Mouse (Mus musculus) heart, embryonic 11.5 days (tissue): ENCODE measurements around the gene Gm20388. TPM values are rescaled to one million over a fixed set of nuclear protein-coding genes. Genes with fewer than 3 reads are reported as not detected.
A peak's percentile ranks its signal among the peaks of the same experiment; 100 is the strongest.

Experiments used
- ATAC-seq: fragments of 200-750 bp; cut with Nextera tagmentation; replicated peaks from 2 replicates; pipeline ENCODE4 v1.8.0; 2017; ENCODE audit warnings: moderate library complexity; ENCODE audit not compliant: insufficient number of reproducible peaks, low FRiP score, low TSS enrichment
- H3K27ac ChIP-seq: fragments of 300-500 bp; sonication (generic); 2 replicates; pipeline ENCODE4 v1.5.1; 2014; ENCODE audit warnings: mild to moderate bottlenecking, low read depth, low read length
- H3K27me3 ChIP-seq: fragments of 300-500 bp; sonication (generic); 2 replicates; pipeline ENCODE4 v1.6.1; 2014; ENCODE audit warnings: mild to moderate bottlenecking, low read length, mixed read lengths; ENCODE audit not compliant: control insufficient read depth, insufficient read depth
- H3K36me3 ChIP-seq: fragments of 300-500 bp; sonication (generic); 2 replicates; pipeline ENCODE4 v1.6.1; 2014; ENCODE audit warnings: mild to moderate bottlenecking, low read length, moderate library complexity, mixed read lengths; ENCODE audit not compliant: control insufficient read depth, insufficient read depth
- H3K4me1 ChIP-seq: fragments of 300-500 bp; sonication (generic); 2 replicates; pipeline ENCODE4 v1.6.1; 2014; ENCODE audit warnings: low read length; ENCODE audit not compliant: control insufficient read depth, insufficient read depth
- H3K4me2 ChIP-seq: fragments of 300-500 bp; sonication (generic); 2 replicates; pipeline ENCODE4 v1.6.1; 2014; ENCODE audit warnings: mild to moderate bottlenecking, moderate library complexity
- H3K4me3 ChIP-seq: fragments of 300-500 bp; sonication (generic); 2 replicates; pipeline ENCODE4 v1.5.1; 2014; ENCODE audit warnings: low read depth, low read length
- H3K9ac ChIP-seq: fragments of 300-500 bp; sonication (generic); 2 replicates; pipeline ENCODE4 v1.6.1; 2014; ENCODE audit warnings: mild to moderate bottlenecking, low read depth, low read length, moderate library complexity
- H3K9me3 ChIP-seq: fragments of 300-500 bp; sonication (generic); replicated peaks from 2 replicates; pipeline ENCODE4 v1.6.1; 2016; ENCODE audit warnings: low read length; ENCODE audit not compliant: control insufficient read depth
- WGBS: fragments of 180-500 bp; shearing (Covaris S2); extraction: QIAGEN DNeasy Blood & Tissue Kit; methylation state at CpG from one replicate; pipeline ENCODE4 v1.1.7; 2014; ENCODE audit not compliant: insufficient replicate concordance; 5-methylcytosine and 5-hydroxymethylcytosine counted together
- polyA plus RNA-seq: library from polyadenylated mRNA; unstranded; fragments of >200 nt; fragmentation: Nextera tagmentation; extraction: Ambion mirVana; gene quantifications from 2 replicates; pipeline ENCODE4 v1.2.1, GENCODE M21; 2014

Gene Gm20388
- polyA plus RNA-seq, 1 experiment from 2014 or later: 6.4 TPM

DNA sequence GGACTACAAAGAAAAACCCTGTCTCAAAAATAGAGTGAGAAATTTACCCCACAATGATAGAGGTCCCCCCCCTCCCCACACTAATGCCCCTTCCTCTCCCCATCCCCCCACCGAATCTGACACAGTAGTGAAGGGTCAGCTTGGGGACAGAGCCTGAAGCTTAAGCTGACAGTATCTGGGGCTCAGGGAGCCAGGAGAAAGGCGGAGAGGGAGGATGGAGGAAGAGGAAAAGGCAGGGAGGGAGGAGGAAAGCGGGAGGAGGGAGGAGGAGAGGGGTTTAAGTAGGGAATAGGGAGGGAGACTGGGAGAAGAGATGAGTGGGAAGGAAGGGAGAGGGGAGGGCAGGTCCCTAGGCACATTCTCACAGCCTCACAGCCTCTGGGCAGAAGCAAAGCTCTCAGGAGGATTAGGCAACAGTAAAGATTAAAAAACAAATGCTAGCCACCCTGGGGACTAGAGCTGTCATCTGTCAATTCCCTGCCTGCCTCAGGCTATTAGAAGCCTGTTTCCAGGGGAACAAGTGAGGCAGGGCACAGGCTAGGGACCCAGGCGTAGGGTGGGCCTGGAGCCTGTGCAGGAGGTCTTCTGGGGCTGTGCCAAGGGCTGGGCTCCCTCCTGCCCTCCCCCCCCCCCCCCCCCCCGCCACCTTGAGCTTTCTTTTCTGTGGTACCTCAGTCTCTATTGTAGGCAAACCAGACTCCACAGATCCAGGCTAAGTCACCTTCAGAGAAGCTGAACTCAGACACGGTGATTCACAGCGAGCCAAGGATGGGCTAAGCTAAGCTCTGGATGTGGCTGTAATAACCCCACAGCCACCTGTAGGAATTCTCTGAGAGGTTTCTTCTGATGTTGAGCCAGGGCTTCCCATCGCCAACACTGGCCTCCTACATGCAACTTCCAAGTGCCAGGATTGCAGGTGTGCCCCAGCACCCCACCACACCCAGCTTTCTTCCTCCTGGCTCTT lies 706.3 kb downstream of the Gm20388 start:
- peaks cover 29% of the 10 kb centered on the region for H3K4me1 ChIP-seq
- no peaks in the 10 kb centered on the region for H3K36me3 ChIP-seq
- no peak overlapping the region for H3K27ac ChIP-seq
- H3K9me3 ChIP-seq: no peaks in the 10 kb centered on the region
- no peaks in the 10 kb centered on the region for H3K27me3 ChIP-seq
- WGBS: 38% methylated on average over 7 of the region's 8 CpGs
- ATAC-seq: peak; percentile 27; the same call in 1 of the 2 replicates
- no peak overlapping the region for H3K9ac ChIP-seq
- no peak overlapping the region for H3K4me3 ChIP-seq
- H3K4me2 ChIP-seq: no peak overlapping the region

DNA sequence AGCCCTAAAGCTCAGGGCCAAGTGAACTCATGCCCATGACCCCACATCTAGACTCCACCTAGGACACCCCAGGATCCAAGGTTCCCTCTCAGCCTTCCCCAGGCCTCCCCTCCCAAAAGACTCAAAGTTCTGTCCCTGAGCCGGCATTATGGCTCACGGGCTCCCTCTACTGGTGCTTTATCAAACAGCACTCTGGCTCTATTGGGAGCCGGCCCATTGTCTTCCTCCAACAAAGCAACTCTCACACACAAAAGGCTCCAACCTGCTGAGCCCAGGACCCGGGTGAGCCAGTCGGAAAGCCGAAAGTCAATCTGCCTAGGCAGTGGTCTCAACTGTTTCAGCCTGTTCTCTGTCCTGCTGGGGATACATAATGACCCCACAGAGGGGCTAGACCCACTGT lies 707.5 kb downstream of the Gm20388 start:
- Histone ChIP-seq H3K4me2 (no peak overlapping the region), H3K4me1 (peaks cover 32% of the 10 kb centered on the region), H3K36me3 (no peaks in the 10 kb centered on the region), H3K9ac (no peak overlapping the region), H3K4me3 (no peak overlapping the region), H3K27ac (no peak overlapping the region), H3K9me3 (no peaks in the 10 kb centered on the region), H3K27me3 (no peaks in the 10 kb centered on the region)
- no peak for ATAC-seq
- WGBS: 2% methylated on average over 6 of the region's 6 CpGs

DNA sequence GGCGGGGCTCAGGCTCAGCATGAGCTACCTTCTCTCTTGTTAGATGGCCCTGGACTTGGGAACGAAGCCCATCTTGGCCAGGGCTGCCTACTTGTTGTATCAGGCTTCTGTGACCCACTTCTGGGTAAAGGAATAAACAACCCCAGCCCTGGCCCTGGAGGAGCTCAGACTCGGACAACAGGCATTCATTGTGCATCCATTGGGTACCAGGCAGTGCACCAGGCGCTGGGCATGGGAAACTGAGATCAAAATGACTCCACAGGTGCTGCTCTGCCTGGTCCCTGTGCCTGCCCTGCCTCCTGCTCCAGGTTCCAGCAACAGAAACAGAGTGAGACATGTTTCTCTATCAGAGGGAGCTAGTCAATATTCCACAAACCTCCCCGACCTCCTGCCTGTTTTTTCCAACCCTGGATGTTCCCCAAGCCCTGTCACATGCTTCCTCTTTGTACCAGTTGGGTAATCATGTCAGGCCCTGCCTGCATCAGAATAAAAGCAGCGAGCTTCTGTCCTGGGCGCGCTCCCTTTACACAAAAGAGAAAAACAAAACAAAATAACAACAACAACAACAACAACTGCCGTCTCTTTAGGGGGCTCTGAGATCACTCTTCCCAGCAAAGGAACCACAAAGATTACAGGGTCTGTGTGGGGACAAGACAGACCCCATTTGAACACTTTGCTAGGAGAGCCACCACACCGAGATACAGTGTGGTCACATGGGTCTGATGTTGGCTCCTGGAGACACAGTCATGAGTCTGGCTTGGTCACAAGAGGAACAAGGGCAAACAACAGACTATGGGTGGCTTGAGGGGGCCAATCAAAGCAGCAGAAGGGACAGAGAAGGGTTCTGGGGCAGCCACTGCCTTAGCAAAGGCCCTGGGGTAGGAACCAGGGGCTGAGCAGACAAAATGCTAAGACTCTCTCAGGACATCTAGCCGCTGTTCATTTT lies 708.9 kb downstream of the Gm20388 start:
- Histone ChIP-seq H3K27ac (no peak overlapping the region; the same call in 1 of the 2 replicates), H3K4me1 (peaks cover 38% of the 10 kb centered on the region), H3K27me3 (no peaks in the 10 kb centered on the region), H3K36me3 (no peaks in the 10 kb centered on the region), H3K9me3 (no peaks in the 10 kb centered on the region), H3K4me2 (no peak overlapping the region), H3K9ac (no peak overlapping the region), H3K4me3 (no peak overlapping the region)
- ATAC-seq: no peak
- 69% methylated on average over 11 of the region's 11 CpGs for WGBS

GRCm38 (mm10) chr8:120620441-120620840 lies 709.8 kb downstream of the Gm20388 start:
- Histone ChIP-seq H3K27me3 (no peaks in the 10 kb centered on the region), H3K9me3 (no peaks in the 10 kb centered on the region), H3K9ac (no peak overlapping the region), H3K4me3 (no peak overlapping the region), H3K36me3 (no peaks in the 10 kb centered on the region), H3K4me1 (peaks cover 38% of the 10 kb centered on the region), H3K4me2 (no peak overlapping the region), H3K27ac (no peak overlapping the region)
- ATAC-seq: no peak
- 37% methylated on average over 7 of the region's 7 CpGs for WGBS

GRCm38 (mm10) chr8:120622161-120622560 lies 711.5 kb downstream of the Gm20388 start:
- H3K4me1 ChIP-seq: peaks cover 31% of the 10 kb centered on the region
- H3K4me2 ChIP-seq: peak overlapping the region; percentile 9; the same call in 1 of the 2 replicates
- H3K36me3 ChIP-seq: no peaks in the 10 kb centered on the region
- no peaks in the 10 kb centered on the region for H3K9me3 ChIP-seq
- ATAC-seq: no peak
- no peak overlapping the region for H3K9ac ChIP-seq
- no peak overlapping the region for H3K4me3 ChIP-seq
- 49% methylated on average over 14 of the region's 14 CpGs for WGBS
- no peak overlapping the region for H3K27ac ChIP-seq
- H3K27me3 ChIP-seq: no peaks in the 10 kb centered on the region

DNA sequence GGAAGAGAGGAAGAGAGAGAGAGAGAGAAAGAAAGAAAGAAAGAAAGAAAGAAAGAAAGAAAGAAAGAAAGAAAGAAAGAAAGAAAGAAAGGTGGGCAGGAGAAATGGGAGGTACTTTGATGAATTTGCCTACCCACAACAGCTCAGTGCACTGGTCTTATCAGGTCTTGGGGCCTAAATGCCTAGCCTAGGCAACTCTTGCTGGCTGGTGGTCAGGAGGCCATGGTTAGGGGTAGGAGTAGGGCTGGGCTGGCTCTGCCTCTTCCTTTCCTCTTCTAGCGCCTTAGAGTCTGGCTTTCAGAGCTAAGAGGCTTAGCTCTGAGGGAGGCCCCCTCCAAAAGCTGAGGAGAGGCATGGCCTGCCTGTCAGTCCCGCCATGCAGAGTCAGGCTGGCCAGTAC lies 713.0 kb downstream of the Gm20388 start:
- H3K27me3 ChIP-seq: no peaks in the 10 kb centered on the region
- no peaks in the 10 kb centered on the region for H3K36me3 ChIP-seq
- H3K27ac ChIP-seq: no peak overlapping the region
- no peak for ATAC-seq
- no peaks in the 10 kb centered on the region for H3K9me3 ChIP-seq
- 46% methylated on average over 2 of the region's 2 CpGs for WGBS
- H3K4me3 ChIP-seq: no peak overlapping the region
- no peak overlapping the region for H3K4me2 ChIP-seq
- no peak overlapping the region for H3K9ac ChIP-seq
- H3K4me1 ChIP-seq: peaks cover 27% of the 10 kb centered on the region

DNA sequence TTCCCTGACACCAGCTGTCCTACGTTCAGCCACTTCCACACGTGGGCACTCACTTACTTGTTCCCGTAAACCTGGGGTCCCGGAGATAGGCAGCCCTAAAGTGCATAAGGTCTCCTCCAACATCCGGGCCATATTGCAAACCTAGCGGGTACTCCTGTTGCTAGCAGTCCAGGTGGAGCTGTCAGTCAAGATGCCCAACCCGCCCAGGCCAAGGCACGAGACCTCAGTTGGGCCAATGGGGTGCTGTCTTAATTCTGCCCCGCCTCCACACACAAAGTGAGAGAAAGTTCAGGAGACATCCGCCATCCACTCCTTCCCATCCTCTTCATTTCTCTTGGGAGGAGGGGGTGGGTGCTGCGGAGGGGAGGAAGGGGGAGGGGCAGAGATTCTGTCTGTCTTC lies 715.8 kb downstream of the Gm20388 start:
- WGBS: 51% methylated on average over 11 of the region's 11 CpGs
- Histone ChIP-seq H3K36me3 (no peaks in the 10 kb centered on the region), H3K9ac (no peak overlapping the region), H3K27me3 (no peaks in the 10 kb centered on the region), H3K27ac (no peak overlapping the region), H3K9me3 (no peaks in the 10 kb centered on the region), H3K4me1 (peaks cover 19% of the 10 kb centered on the region), H3K4me2 (no peak overlapping the region), H3K4me3 (no peak overlapping the region)
- no peak for ATAC-seq

DNA sequence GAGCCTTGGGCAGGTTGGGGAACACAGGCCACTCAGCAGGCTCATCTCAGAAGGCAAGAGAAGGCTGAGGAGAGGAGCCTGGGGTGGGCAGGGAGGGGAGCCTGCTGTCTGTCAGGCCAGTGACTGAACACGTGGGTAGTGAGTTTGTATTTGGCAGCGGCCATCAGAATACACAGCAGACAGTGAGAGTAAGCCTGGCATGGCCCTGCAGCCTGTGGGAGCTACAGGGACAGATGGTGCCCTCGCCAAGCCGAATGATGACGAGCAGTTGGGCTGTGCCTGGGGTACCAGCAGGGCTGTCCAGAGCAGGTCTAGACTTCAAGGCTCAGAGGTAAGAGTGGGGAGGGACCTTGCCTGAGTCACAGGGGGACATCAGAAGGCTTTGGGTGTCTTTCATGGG lies 716.7 kb downstream of the Gm20388 start:
- H3K4me3 ChIP-seq: no peak overlapping the region
- 78% methylated on average over 5 of the region's 5 CpGs for whole genome bisulfite sequencing
- no peak overlapping the region for H3K27ac ChIP-seq
- peaks cover 4% of the 10 kb centered on the region; the same call in 1 of the 2 replicates for H3K27me3 ChIP-seq
- H3K36me3 ChIP-seq: no peaks in the 10 kb centered on the region
- no peak for ATAC-seq
- peaks cover 14% of the 10 kb centered on the region for H3K4me1 ChIP-seq
- H3K4me2 ChIP-seq: no peak overlapping the region
- H3K9me3 ChIP-seq: no peaks in the 10 kb centered on the region
- H3K9ac ChIP-seq: no peak overlapping the region
